Mouse (Mus musculus) heart, postnatal 0 days (tissue): ENCODE measurements around the gene Olfr522. TPM values are rescaled to one million over a fixed set of nuclear protein-coding genes. Genes with fewer than 3 reads are reported as not detected.
A peak's percentile ranks its signal among the peaks of the same experiment; 100 is the strongest.

Experiments used
- ATAC-seq: fragments of 200-750 bp; cut with Nextera tagmentation; 2 replicates; pipeline ENCODE4 v1.8.0; 2017; ENCODE audit warnings: low read depth, moderate number of reproducible peaks, moderate library complexity; ENCODE audit not compliant: insufficient read depth
- DNase-seq: peaks from one replicate; pipeline ENCODE4 v3.0.0-alpha.2; 2016; ENCODE audit warnings: low spot score
- H3K27ac ChIP-seq: fragments of 300-500 bp; sonication (generic); 2 replicates; pipeline ENCODE4 v1.5.1; 2014; ENCODE audit warnings: low read depth, mild to moderate bottlenecking
- H3K27me3 ChIP-seq: fragments of 300-500 bp; sonication (generic); 2 replicates; pipeline ENCODE4 v1.6.1; 2014; ENCODE audit warnings: low read length, mixed read lengths; ENCODE audit not compliant: control insufficient read depth, insufficient read depth
- H3K36me3 ChIP-seq: fragments of 300-500 bp; sonication (generic); replicated peaks from 2 replicates; pipeline ENCODE4 v1.6.1; 2014; ENCODE audit warnings: low read length, mixed read lengths; ENCODE audit not compliant: control insufficient read depth, insufficient read depth
- H3K4me1 ChIP-seq: fragments of 300-500 bp; sonication (generic); 2 replicates; pipeline ENCODE4 v1.6.1; 2014; ENCODE audit warnings: antibody characterized with exemption; ENCODE audit not compliant: control insufficient read depth, insufficient read depth
- H3K4me2 ChIP-seq: fragments of 300-500 bp; sonication (generic); 2 replicates; pipeline ENCODE4 v1.6.1; 2014; ENCODE audit warnings: low read depth, mild to moderate bottlenecking, low read length, moderate library complexity
- H3K4me3 ChIP-seq: fragments of 300-500 bp; sonication (generic); 2 replicates; pipeline ENCODE4 v1.5.1; 2014; ENCODE audit warnings: low read depth, low read length
- H3K9ac ChIP-seq: fragments of 300-500 bp; sonication (generic); replicated peaks from 2 replicates; pipeline ENCODE4 v1.6.1; 2014; ENCODE audit warnings: low read depth, low read length, mixed read lengths
- H3K9me3 ChIP-seq: fragments of 300-500 bp; sonication (generic); replicated peaks from 2 replicates; pipeline ENCODE4 v1.6.1; 2016; ENCODE audit warnings: low read length; ENCODE audit not compliant: control insufficient read depth
- CTCF ChIP-seq: IDR thresholded peaks from 2 replicates; pipeline ENCODE4 v1.5.1; 2016; ENCODE audit warnings: antibody characterized with exemption, control low read depth, low read depth
- EP300 ChIP-seq: IDR thresholded peaks from 2 replicates; pipeline ENCODE4 v1.6.1; 2016; ENCODE audit warnings: antibody characterized with exemption, low read depth
- WGBS: fragments of 180-500 bp; shearing (Covaris S2); extraction: QIAGEN DNeasy Blood & Tissue Kit; methylation state at CpG from one replicate; pipeline ENCODE4 v1.1.7; 2014; 5-methylcytosine and 5-hydroxymethylcytosine counted together
- polyA plus RNA-seq: library from polyadenylated mRNA; unstranded; fragments of >200 nt; fragmentation: Nextera tagmentation; extraction: Ambion mirVana; gene quantifications from 2 replicates; pipeline ENCODE4 v1.2.1, GENCODE M21; 2015
- total RNA-seq: library from RNA; depleted of rRNA; stranded (reverse); fragments of >200 nt; gene quantifications from 2 replicates; pipeline ENCODE4 v1.2.3, GENCODE M21; 2014; ENCODE audit warnings: low replicate concordance

Olfr522 gene
- total and polyA plus RNA-seq, 2 experiments from 2014 or later, result not detected

DNA sequence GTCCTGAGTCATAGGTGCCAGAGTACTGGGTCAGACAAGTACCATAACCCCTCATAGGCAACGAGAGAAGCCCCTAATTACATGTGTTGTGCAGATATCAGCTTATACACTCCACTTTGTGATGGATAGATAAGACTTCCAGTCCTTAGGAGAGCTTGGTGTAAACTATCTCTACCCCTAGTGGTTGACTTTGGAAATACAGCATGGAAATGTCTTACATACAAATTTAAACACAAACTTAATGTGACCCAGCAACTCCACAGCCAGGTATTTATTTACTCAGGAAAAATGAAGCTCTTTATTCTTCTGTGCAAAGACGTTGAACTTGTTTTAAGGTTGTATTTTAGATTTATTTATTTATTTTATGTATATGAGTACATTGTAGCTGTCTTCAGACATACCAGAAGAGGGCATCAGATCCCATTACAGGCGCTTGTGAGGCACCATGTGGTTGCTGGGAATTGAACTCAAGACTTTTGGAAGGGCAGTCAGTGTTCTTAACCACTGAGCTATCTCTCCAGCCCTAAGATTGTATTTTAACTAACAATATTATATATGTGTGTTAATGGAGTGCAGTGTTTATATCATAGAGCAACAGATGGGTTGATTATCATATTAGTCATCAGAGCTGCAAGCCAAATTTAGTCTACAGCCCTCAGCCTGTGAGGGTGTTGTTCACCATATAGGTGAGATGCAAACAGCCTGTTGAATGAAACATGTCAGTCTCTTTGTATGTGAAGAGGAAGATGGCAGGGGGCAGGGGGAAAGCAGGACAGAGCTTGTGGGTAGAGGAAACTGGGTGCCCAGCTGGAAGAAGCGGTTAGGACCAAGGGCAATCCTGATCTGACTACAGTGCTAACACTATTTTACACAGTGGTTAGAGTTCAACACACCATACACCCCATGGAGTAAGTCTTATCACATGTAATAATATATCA lies 24.1 kb upstream of the Olfr522 start:
- H3K27ac ChIP-seq, result no peak overlapping the region
- no peak overlapping the region for H3K9ac ChIP-seq
- DNase-seq, result peak; percentile 8
- H3K4me1 ChIP-seq, result no peaks in the 10 kb centered on the region
- H3K27me3 ChIP-seq, result no peaks in the 10 kb centered on the region
- 53% methylated on average over 4 of the region's 4 CpGs for WGBS
- H3K9me3 ChIP-seq, result no peaks in the 10 kb centered on the region
- H3K4me3 ChIP-seq, result no peak overlapping the region
- ATAC-seq, result no peak
- TF ChIP-seq EP300 (no peak), CTCF (no peak)
- no peak overlapping the region for H3K4me2 ChIP-seq
- no peaks in the 10 kb centered on the region for H3K36me3 ChIP-seq

DNA sequence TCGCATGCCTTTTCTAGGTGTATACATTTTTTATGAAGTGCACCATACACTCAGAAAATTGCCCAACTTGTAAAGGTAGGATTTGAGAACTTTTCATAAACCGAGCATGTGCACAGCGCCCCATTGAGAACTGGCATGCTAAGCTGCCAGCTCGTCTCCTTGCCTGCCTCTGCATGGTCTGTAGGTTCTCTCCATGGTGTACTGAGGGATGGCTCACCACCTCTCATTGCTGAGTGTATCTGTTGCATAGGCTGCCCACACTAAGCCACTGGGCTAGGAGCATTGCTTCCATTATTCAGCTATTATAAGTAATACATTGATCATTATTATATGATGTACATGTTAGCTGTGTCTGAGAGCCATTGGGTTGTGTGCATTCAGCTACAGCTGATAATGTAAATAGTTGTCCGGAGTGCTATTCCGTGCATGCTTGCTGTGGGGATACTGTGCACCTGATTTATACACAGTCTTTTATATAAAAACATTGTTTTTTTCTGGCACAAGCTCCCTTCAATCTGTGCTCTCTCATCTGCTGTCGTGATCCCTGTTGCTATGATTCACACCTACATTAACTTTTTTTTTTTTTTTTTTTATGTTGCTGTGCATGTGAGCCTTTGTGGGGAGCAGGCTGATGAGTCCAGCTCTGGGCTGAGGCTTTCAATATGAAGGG lies 23.3 kb upstream of the Olfr522 start:
- ATAC-seq, result no peak
- 78% methylated on average over 7 of the region's 7 CpGs for WGBS
- TF ChIP-seq CTCF (no peak), EP300 (no peak)

DNA sequence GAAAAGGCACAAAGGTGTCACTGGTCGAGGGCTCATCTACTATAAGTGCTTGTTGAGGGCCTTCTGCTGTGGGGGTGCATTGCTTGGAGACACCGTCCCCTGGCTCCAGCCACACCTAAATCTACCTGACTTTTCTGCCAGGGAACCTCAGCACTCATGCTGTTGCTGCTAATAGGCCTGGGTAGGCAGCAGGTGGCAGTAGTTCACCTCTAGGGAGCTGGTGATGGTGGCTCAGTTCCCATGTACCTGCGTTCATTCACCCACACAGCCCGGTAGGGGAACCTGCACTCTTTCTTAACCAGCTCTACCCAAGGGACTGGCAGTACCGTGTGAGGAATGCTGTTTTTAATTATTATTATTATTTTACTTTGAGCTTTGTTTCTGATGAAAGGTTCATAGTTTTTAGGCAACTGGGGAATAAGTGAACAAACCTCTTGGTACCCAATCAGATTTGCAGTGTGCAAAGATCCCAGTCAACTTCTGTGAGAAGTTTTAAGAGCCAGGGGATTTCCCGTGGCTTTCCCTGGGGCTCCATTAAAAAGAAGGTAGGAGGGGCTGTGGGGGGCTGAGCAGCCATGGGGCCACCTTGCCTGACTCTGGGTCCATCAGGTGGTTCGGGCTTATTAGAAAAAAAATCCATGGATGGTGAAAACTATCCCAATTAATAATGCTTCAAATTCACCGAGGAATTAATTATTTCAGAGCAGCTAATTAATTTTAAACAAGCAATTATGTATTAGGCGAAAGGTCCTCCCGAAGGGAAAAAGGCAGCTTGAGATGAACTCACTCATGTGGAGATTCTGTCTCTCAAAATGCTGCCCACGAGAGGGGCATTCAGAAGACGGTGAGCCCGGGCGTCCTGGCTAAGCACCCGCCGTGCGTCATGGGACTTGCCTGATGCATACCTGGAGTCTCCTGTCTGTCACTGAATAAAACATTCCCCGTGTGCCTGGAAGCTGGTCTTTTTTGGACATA lies 22.4 kb upstream of the Olfr522 start:
- TF ChIP-seq CTCF (peak; percentile 24; the same call in 1 of the 2 replicates), EP300 (no peak)
- no peak for ATAC-seq

More for the DNA sequence above, 23.3 kb upstream of the Olfr522 start:
- Histone ChIP-seq H3K27ac (no peak overlapping the region), H3K36me3 (no peaks in the 10 kb centered on the region), H3K4me2 (no peak overlapping the region), H3K27me3 (no peaks in the 10 kb centered on the region), H3K9ac (no peak overlapping the region), H3K4me1 (no peaks in the 10 kb centered on the region), H3K4me3 (no peak overlapping the region), H3K9me3 (no peaks in the 10 kb centered on the region)
- DNase-seq, result no peak

DNA sequence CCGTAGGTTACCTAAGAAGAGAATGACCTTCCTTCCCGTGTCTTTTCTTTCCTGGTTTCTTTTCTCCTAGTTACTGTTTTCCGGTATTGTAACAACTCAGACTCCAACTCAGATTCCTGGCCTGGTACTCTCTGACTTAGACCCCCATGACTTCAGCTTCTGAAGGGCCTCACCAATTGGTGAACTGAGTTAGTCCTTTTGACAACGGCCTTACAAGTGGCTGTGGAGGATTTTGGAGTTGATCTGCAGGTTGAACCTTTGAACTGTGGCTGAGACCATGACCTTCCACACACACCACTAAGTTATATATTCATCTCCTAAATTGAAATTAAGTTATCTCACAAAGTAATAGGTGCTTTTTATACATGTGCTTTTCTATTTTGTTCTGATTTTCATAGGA lies 19.6 kb upstream of the Olfr522 start:
- no peak for TF ChIP-seq EP300
- no peak for TF ChIP-seq CTCF
- no peak overlapping the region for H3K27ac ChIP-seq
- no peak overlapping the region for H3K9ac ChIP-seq
- DNase-seq (no peak), ATAC-seq (no peak)
- 74% methylated on average over 4 of the region's 4 CpGs for WGBS
- no peaks in the 10 kb centered on the region for H3K36me3 ChIP-seq
- H3K4me2 ChIP-seq, result no peak overlapping the region
- H3K4me3 ChIP-seq, result no peak overlapping the region
- no peaks in the 10 kb centered on the region for H3K27me3 ChIP-seq
- no peaks in the 10 kb centered on the region for H3K9me3 ChIP-seq
- H3K4me1 ChIP-seq, result no peaks in the 10 kb centered on the region

More for the DNA sequence above, 22.4 kb upstream of the Olfr522 start:
- no peaks in the 10 kb centered on the region for H3K9me3 ChIP-seq
- H3K4me1 ChIP-seq, result no peaks in the 10 kb centered on the region
- H3K4me3 ChIP-seq, result no peak overlapping the region
- H3K4me2 ChIP-seq, result no peak overlapping the region
- H3K36me3 ChIP-seq, result no peaks in the 10 kb centered on the region
- H3K27me3 ChIP-seq, result no peaks in the 10 kb centered on the region
- 59% methylated on average over 18 of the region's 18 CpGs for WGBS
- no peak for DNase-seq
- H3K27ac ChIP-seq, result no peak overlapping the region
- H3K9ac ChIP-seq, result no peak overlapping the region

DNA sequence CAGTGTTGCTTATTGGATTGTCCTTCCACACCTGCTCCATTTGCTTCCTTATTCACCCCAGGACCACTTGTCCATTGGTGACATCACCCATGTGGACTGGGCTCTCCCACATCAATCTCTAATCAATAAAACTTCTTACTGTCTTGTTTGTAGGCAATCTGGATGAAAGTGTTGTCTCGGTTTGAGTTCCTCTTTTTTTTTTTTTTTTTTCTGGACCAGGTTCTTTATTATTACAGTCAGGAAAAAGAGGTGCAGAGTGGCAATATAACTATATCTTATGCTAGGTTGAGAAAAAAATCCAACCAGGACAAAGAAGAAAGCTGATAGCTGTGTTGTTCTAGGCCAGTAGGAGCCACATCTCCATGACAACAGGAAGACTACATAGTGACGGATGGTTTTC lies 16.1 kb upstream of the Olfr522 start:
- ATAC-seq, result no peak
- no peaks in the 10 kb centered on the region for H3K27me3 ChIP-seq
- H3K4me2 ChIP-seq, result no peak overlapping the region
- no peak overlapping the region for H3K27ac ChIP-seq
- H3K4me3 ChIP-seq, result no peak overlapping the region
- 68% methylated on average over 2 of the region's 2 CpGs for WGBS
- no peaks in the 10 kb centered on the region for H3K4me1 ChIP-seq
- no peak for DNase-seq
- H3K36me3 ChIP-seq, result no peaks in the 10 kb centered on the region
- no peak overlapping the region for H3K9ac ChIP-seq
- no peak for TF ChIP-seq EP300
- TF ChIP-seq CTCF, result no peak
- no peaks in the 10 kb centered on the region for H3K9me3 ChIP-seq
